Mouse (Mus musculus) CH12.LX (cell line): ENCODE data around the gene Pigu. TPM values are rescaled to one million over a fixed set of nuclear protein-coding genes. Genes with fewer than 3 reads are reported as not detected.
A peak's percentile ranks its signal among the peaks of the same experiment; 100 is the strongest.

ENCODE experiments used
- DNase-seq: peaks from one replicate; pipeline ENCODE4 v3.0.0-alpha.2; 2013; ENCODE audit errors: extremely low read depth
- H3K27ac ChIP-seq: 2 replicates; pipeline ENCODE4 v1.5.1; 2012; ENCODE audit warnings: low read depth, mild to moderate bottlenecking, control low read depth, moderate library complexity; ENCODE audit not compliant: insufficient read depth
- H3K27me3 ChIP-seq: replicated peaks from 2 replicates; pipeline ENCODE3; 2012; ENCODE audit warnings: inconsistent platforms
- H3K36me3 ChIP-seq, 2 experiments: replicated peaks in 1 of 2; 2 replicates each; pipeline versions ENCODE3 to v1.6.1; 2012; ENCODE audit warnings: inconsistent platforms in 1 of 2, low read length in 1 of 2, mild to moderate bottlenecking in 1 of 2, mixed read lengths in 1 of 2, moderate library complexity in 1 of 2; ENCODE audit not compliant: control insufficient read depth in 1 of 2, insufficient read depth in 1 of 2
- H3K4me1 ChIP-seq, 2 experiments: 2 replicates each; pipeline ENCODE4 v1.6.1; 2012; ENCODE audit warnings: inconsistent platforms in 1 of 2, moderate library complexity in 1 of 2; ENCODE audit not compliant: insufficient read depth in 2 of 2, control insufficient read depth in 1 of 2
- H3K4me2 ChIP-seq: 2 replicates; pipeline ENCODE4 v1.6.1; 2012; ENCODE audit warnings: low read depth, mild to moderate bottlenecking, control low read depth; ENCODE audit not compliant: poor library complexity, insufficient read depth, severe bottlenecking
- H3K4me3 ChIP-seq, 3 experiments: fragments of 150-350 bp in 1 of 3; sonication (generic) in 1 of 3; replicated peaks in 1 of 3; 2 replicates each; pipeline versions ENCODE3 to v1.5.1; 2011 to 2012; ENCODE audit warnings: low read depth in 2 of 3, low read length in 2 of 3, mild to moderate bottlenecking in 2 of 3, moderate library complexity in 2 of 3, control low read depth in 1 of 3, improper control_type of control experiment in 1 of 3, inconsistent platforms in 1 of 3, mixed read lengths in 1 of 3; ENCODE audit not compliant: poor library complexity in 1 of 3
- H3K79me2 ChIP-seq: replicated peaks from 2 replicates; pipeline ENCODE4 v1.6.1; 2012; ENCODE audit warnings: mild to moderate bottlenecking, moderate library complexity; ENCODE audit not compliant: control insufficient read depth, poor library complexity, insufficient read depth, severe bottlenecking; ENCODE audit errors: extremely low read depth
- H3K9ac ChIP-seq: 2 replicates; pipeline ENCODE4 v1.6.1; 2012; ENCODE audit warnings: low read depth, mild to moderate bottlenecking, control low read depth, moderate library complexity; ENCODE audit not compliant: insufficient read depth
- H3K9me3 ChIP-seq: replicated peaks from 2 replicates; pipeline ENCODE3; 2012; ENCODE audit warnings: low read length, inconsistent platforms, mixed read lengths
- CHD2 ChIP-seq: IDR thresholded peaks from 2 replicates; pipeline ENCODE4 v1.6.1; 2011; ENCODE audit warnings: low read length, improper control_type of control experiment
- ELF1 ChIP-seq: IDR thresholded peaks from 2 replicates; pipeline ENCODE4 v1.6.1; 2014; ENCODE audit warnings: low read depth, mild to moderate bottlenecking, inconsistent platforms, low read length, improper control_type of control experiment
- GABPA ChIP-seq: IDR thresholded peaks from 2 replicates; pipeline ENCODE4 v1.6.1; 2012; ENCODE audit warnings: low read depth, low read length, improper control_type of control experiment, inconsistent platforms; ENCODE audit not compliant: insufficient replicate concordance
- HCFC1 ChIP-seq: IDR thresholded peaks from 2 replicates; pipeline ENCODE4 v1.6.1; 2012; ENCODE audit warnings: low read depth, mild to moderate bottlenecking, inconsistent platforms, low read length, improper control_type of control experiment
- JUND ChIP-seq: conservative IDR thresholded peaks from 2 replicates; pipeline ENCODE4 v1.6.1; 2011; ENCODE audit warnings: low read depth, low read length, improper control_type of control experiment
- KAT2A ChIP-seq: IDR thresholded peaks from 2 replicates; pipeline ENCODE4 v1.6.1; 2012; ENCODE audit warnings: low read length, improper control_type of control experiment, inconsistent platforms; ENCODE audit not compliant: insufficient replicate concordance
- MEF2A ChIP-seq: IDR thresholded peaks from 2 replicates; pipeline ENCODE4 v1.6.1; 2014; ENCODE audit warnings: low read depth, mild to moderate bottlenecking, inconsistent platforms, low read length, improper control_type of control experiment, borderline replicate concordance
- PAX5 ChIP-seq: IDR thresholded peaks from 2 replicates; pipeline ENCODE4 v1.6.1; 2012; ENCODE audit warnings: low read length, inconsistent platforms, mixed read lengths
- RCOR1 ChIP-seq: conservative IDR thresholded peaks from 2 replicates; pipeline ENCODE4 v1.6.1; 2012; ENCODE audit warnings: low read depth, mild to moderate bottlenecking, inconsistent platforms, low read length, improper control_type of control experiment
- SIN3A ChIP-seq: IDR thresholded peaks from 2 replicates; pipeline ENCODE4 v1.6.1; 2012; ENCODE audit warnings: low read length, improper control_type of control experiment, inconsistent platforms
- SMC3 ChIP-seq: IDR thresholded peaks from 2 replicates; pipeline ENCODE4 v1.6.1; 2011; ENCODE audit warnings: low read depth, low read length, improper control_type of control experiment
- TBP ChIP-seq: conservative IDR thresholded peaks from 2 replicates; pipeline ENCODE4 v1.6.1; 2011; ENCODE audit warnings: low read depth, low read length, improper control_type of control experiment
- TCF12 ChIP-seq: IDR thresholded peaks from 2 replicates; pipeline ENCODE4 v1.6.1; 2014; ENCODE audit warnings: low read depth, mild to moderate bottlenecking, inconsistent platforms, low read length, improper control_type of control experiment
- USF1 ChIP-seq: IDR thresholded peaks from 2 replicates; pipeline ENCODE4 v1.6.1; 2014; ENCODE audit warnings: low read depth, mild to moderate bottlenecking, inconsistent platforms, low read length, improper control_type of control experiment
- ZNF384 ChIP-seq: IDR thresholded peaks from 2 replicates; pipeline ENCODE4 v1.6.1; 2012; ENCODE audit warnings: low read depth, low read length, improper control_type of control experiment, inconsistent platforms
- dilution Hi-C: fragments of 300-500 bp; cut with MboI; formaldehyde crosslinking; loops from 2 replicates; pipeline ENCODE4 v1.14.3; 2020; ENCODE audit warnings: low sequenced_read_pairs; ENCODE audit not compliant: extremely low pct_unique_long_range_greater_than_20kb, extremely low pct_ligation_motif_present
- in situ Hi-C: fragments of 300-500 bp; cut with MboI; formaldehyde crosslinking; loops from 3 replicates; pipeline ENCODE4 v1.14.3; 2019; ENCODE audit warnings: low sequenced_read_pairs, low pct_ligation_motif_present, low pct_unique_long_range_greater_than_20kb, mixed read lengths
- polyA plus RNA-seq: library from polyadenylated mRNA; unstranded; fragments of >175 nt; gene quantifications from 2 replicates; pipeline ENCODE4 v1.2.1, GENCODE M21; 2012; ENCODE audit warnings: low read depth; ENCODE audit not compliant: insufficient read length
- total RNA-seq, 2 experiments: library from RNA; depleted of rRNA; stranded (reverse); fragments of 300-350 nt in 1 of 2; fragments of >200 nt in 1 of 2; gene quantifications; 2 replicates each; pipeline ENCODE4 v1.2.3; 2012 to 2014

Pigu gene
- total and polyA plus RNA-seq, 3 experiments = 29.0 to 57.3 (median 39.1) TPM

DNA sequence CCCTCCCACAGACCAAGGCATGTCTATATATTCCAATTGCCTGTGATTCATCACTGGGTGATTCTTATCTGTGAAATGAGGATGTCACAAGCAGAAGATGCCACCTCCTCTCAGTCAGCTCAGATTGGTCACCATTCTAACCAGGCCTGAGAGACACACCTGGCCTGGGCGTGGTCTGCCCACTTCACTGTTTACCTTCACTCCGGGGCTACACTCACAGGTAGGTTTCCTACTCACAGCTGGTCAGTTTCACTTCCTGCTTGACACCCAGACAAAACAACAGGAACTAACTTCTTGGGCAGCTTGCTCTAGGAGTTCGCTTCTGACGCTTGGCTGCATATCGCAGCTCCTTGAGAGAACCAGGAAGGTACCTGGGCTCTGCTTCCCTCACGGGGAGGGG is 61.8 kb downstream of the Pigu start:
- Histone ChIP-seq H3K4me1 (peaks cover 0 to 16% of the 10 kb centered on the region in 2 experiments; a peak in 2 of 4 replicates), H3K4me3 (no peak overlapping the region), H3K4me2 (no peak overlapping the region), H3K27ac (no peak overlapping the region), H3K36me3 (peaks cover 50 to 88% of the 10 kb centered on the region in 2 experiments), H3K79me2 (no peaks in the 10 kb centered on the region), H3K9ac (no peak overlapping the region), H3K9me3 (no peaks in the 10 kb centered on the region), H3K27me3 (no peaks in the 10 kb centered on the region)
- in situ Hi-C loops (no loop called here), dilution Hi-C loops (no loop called here)
- peak; percentile 20 for DNase-seq
- TF ChIP-seq SIN3A (no peak), PAX5 (no peak)

DNA sequence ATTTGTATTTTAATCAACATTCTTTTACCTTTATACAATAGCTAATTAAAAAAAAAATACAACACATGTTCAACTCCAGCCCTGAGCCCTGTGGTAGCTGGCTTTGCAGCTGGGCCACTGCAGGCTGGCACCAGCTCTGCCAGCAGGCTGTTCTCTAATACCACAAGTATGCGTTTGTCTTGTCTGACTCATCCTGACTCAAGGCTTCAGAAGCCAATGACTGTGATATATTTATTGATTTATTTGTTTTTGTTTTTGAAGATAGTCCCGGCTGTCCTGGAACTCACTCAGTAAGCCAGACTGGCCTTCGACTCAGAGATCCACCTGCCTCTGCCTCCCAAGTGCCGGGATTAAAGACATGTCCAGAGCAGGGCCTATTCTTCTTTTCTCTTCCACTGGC is 63.3 kb downstream of the Pigu start:
- Histone ChIP-seq H3K27ac (no peak overlapping the region), H3K36me3 (peaks cover 55 to 86% of the 10 kb centered on the region in 2 experiments), H3K4me1 (peaks cover 0 to 16% of the 10 kb centered on the region in 2 experiments; a peak in 2 of 4 replicates), H3K9ac (no peak overlapping the region), H3K4me2 (no peak overlapping the region), H3K79me2 (no peaks in the 10 kb centered on the region), H3K4me3 (no peak overlapping the region), H3K27me3 (no peaks in the 10 kb centered on the region), H3K9me3 (no peaks in the 10 kb centered on the region)
- dilution Hi-C loops = no loop called here
- in situ Hi-C loops = no loop called here
- TF ChIP-seq RCOR1 (no peak), TBP (no peak), JUND (no peak), KAT2A (no peak), GABPA (no peak), HCFC1 (no peak), CHD2 (no peak), TCF12 (no peak), PAX5 (no peak), USF1 (no peak)
- DNase-seq = no peak

GRCm38 (mm10) chr2:155293382-155293781 is 63.8 kb downstream of the Pigu start:
- Histone ChIP-seq H3K4me3 (no peak overlapping the region), H3K36me3 (peaks cover 50 to 84% of the 10 kb centered on the region in 2 experiments), H3K27ac (no peak overlapping the region), H3K9ac (no peak overlapping the region), H3K27me3 (no peaks in the 10 kb centered on the region), H3K4me2 (no peak overlapping the region), H3K4me1 (peaks cover 0 to 16% of the 10 kb centered on the region in 2 experiments; a peak in 2 of 4 replicates), H3K79me2 (no peaks in the 10 kb centered on the region), H3K9me3 (no peaks in the 10 kb centered on the region)
- dilution Hi-C loops (no loop called here), in situ Hi-C loops (no loop called here)
- no peak for TF ChIP-seq MEF2A
- no peak for TF ChIP-seq ZNF384
- no peak for TF ChIP-seq ELF1
- no peak for TF ChIP-seq SMC3
- no peak for DNase-seq
